Mouse (Mus musculus) left cerebral cortex, postnatal 25 days (tissue): ENCODE results near the gene Rrnad1. TPM values are rescaled to one million over a fixed set of nuclear protein-coding genes. Genes with fewer than 3 reads are reported as not detected.

Source experiments
- DNase-seq, 2 experiments: peaks; one replicate each; pipeline ENCODE4 v3.0.0; 2022; ENCODE audit warnings: low spot score in 2 of 2, mixed read lengths in 1 of 2
- intact Hi-C: fragments of 180-260 bp; cut with DNase I; formaldehyde crosslinking; loops from one replicate; pipeline ENCODE4 v1.15.1; 2025
- total RNA-seq, 2 experiments: library from RNA; stranded (reverse); gene quantifications; 2 replicates each; pipeline ENCODE4 v1.2.3; 2021

Gene Rrnad1
- 10 to 100 TPM; 19.5 to 21.8 TPM for total RNA-seq

- peak; percentile 97 to 99 for DNase-seq
- intact Hi-C loops = loop anchor here (1.0 to 5.0 kb wide), 3 partner anchors 11 to 127 kb away; partner anchors contain the start of genes Mrpl24, Naxe and Prcc
Observed at GRCm38 (mm10) chr3:87930078-87930795, at the start of gene Rrnad1, which contains the start of gene Isg20l2. TSS of gene Rrnad1 (minus strand) at chr3:87930717. TSS of gene Isg20l2 (plus strand) at chr3:87930314.

GRCm38 (mm10) chr3:87980085-87980484, 49.6 kb upstream of the Rrnad1 start:
- intact Hi-C loops = no loop called here
- DNase-seq = no peak

GRCm38 (mm10) chr3:87979493-87979892, 49.0 kb upstream of the Rrnad1 start:
- DNase-seq = no peak
- intact Hi-C loops = no loop called here

- no peak for DNase-seq
- intact Hi-C loops = no loop called here
Observed at GRCm38 (mm10) chr3:87974381-87974987, 44.0 kb upstream of the Rrnad1 start.

GRCm38 (mm10) chr3:87973593-87974380, 43.3 kb upstream of the Rrnad1 start:
- DNase-seq = no peak
- intact Hi-C loops = no loop called here

GRCm38 (mm10) chr3:87972776-87973175, 42.3 kb upstream of the Rrnad1 start:
- no peak for DNase-seq
- intact Hi-C loops = no loop called here

- intact Hi-C loops = no loop called here
- peak in 1 of 2 experiments; percentile 32 for DNase-seq
Observed at GRCm38 (mm10) chr3:87972203-87972664, 41.7 kb upstream of the Rrnad1 start.

- intact Hi-C loops = no loop called here
- no peak for DNase-seq
Observed at GRCm38 (mm10) chr3:87971489-87972202, 41.1 kb upstream of the Rrnad1 start.

GRCm38 (mm10) chr3:87970939-87971488, 40.5 kb upstream of the Rrnad1 start, which contains the start of gene Nes:
TSS of gene Nes (plus strand) at chr3:87971078.
- DNase-seq = no peak
- intact Hi-C loops = loop anchor here (1.0 kb wide), 2 partner anchors 16 to 100 kb away; no protein-coding TSS in a partner anchor

- DNase-seq = peak; percentile 51 to 57
- intact Hi-C loops = loop anchor here (1.0 kb wide), 2 partner anchors 17 to 101 kb away; no protein-coding TSS in a partner anchor
Observed at GRCm38 (mm10) chr3:87970184-87970938, 39.8 kb upstream of the Rrnad1 start.

- intact Hi-C loops = loop anchor here (1.0 kb wide), 1 partner anchor 25 kb away; no protein-coding TSS in a partner anchor
- peak; percentile 71 to 85 for DNase-seq
Observed at GRCm38 (mm10) chr3:87960586-87961191, 30.2 kb upstream of the Rrnad1 start.

GRCm38 (mm10) chr3:87960191-87960585, 29.7 kb upstream of the Rrnad1 start:
- DNase-seq = no peak
- intact Hi-C loops = no loop called here

- intact Hi-C loops = no loop called here
- DNase-seq = no peak
Observed at GRCm38 (mm10) chr3:87959371-87959770, 28.9 kb upstream of the Rrnad1 start.

- intact Hi-C loops = no loop called here
- no peak for DNase-seq
Observed at GRCm38 (mm10) chr3:87958967-87959366, 28.4 kb upstream of the Rrnad1 start.

GRCm38 (mm10) chr3:87958476-87958875, 28.0 kb upstream of the Rrnad1 start:
- intact Hi-C loops = no loop called here
- no peak for DNase-seq

- intact Hi-C loops = no loop called here
- no peak for DNase-seq
Observed at GRCm38 (mm10) chr3:87958056-87958455, 27.5 kb upstream of the Rrnad1 start.

GRCm38 (mm10) chr3:87952440-87952839, 21.9 kb upstream of the Rrnad1 start:
- DNase-seq = no peak
- intact Hi-C loops = no loop called here

- DNase-seq = no peak
- intact Hi-C loops = no loop called here
Observed at GRCm38 (mm10) chr3:87951946-87952345, 21.4 kb upstream of the Rrnad1 start.
